Mouse (Mus musculus): ENCODE data around the gene Etnk1.

- no peak for TF ChIP-seq CTCF (conservative IDR thresholded peaks at IDR 0.05; ENCODE audit: insufficient read depth, insufficient read length, low read depth, low read length)
- TF ChIP-seq POLR2A (IDR thresholded peaks at IDR 0.05; ENCODE audit: low read depth, low read length), result no peak
These were observed 65.7 kb downstream of the Etnk1 start for GRCm38 (mm10) chr6:143232718-143233117.
